Mouse (Mus musculus): ENCODE data around the gene Tmem95. TPM values are rescaled to one million over a fixed set of nuclear protein-coding genes. Genes with fewer than 3 reads are reported as not detected.

Tmem95 gene
- total and polyA plus RNA-seq, 3 experiments, result not detected

- peaks cover 71% of the 10 kb centered on the region for H3K4me1 ChIP-seq (ENCODE audit: insufficient read depth, low read depth, low read length)
These were observed 23.1 kb downstream of the Tmem95 start for GRCm38 (mm10) chr11:69854680-69855079.

GRCm38 (mm10) chr11:69853994-69854393 is 23.8 kb downstream of the Tmem95 start:
- H3K4me3 ChIP-seq (ENCODE audit: low read depth, low read length), result peak overlapping the region; percentile 67; the same call in 1 of the 2 replicates
- DNase-seq (ENCODE audit: low spot score) (peak; percentile 95), ATAC-seq (ENCODE audit: extremely low read depth, insufficient number of reproducible peaks, low FRiP score, poor library complexity, severe bottlenecking) (peak; percentile 89)

More at GRCm38 (mm10) chr11:69854680-69855079, 23.1 kb downstream of the Tmem95 start:
- TF ChIP-seq TAL1 (conservative IDR thresholded peaks at IDR 0.05; ENCODE audit: low read depth, low read length) (no peak), POLR2AphosphoS5 (IDR thresholded peaks at IDR 0.05; ENCODE audit: insufficient replicate concordance, low read depth, low read length) (no peak), CTCF (IDR thresholded peaks at IDR 0.05; ENCODE audit: low read depth, low read length) (no peak), GATA2 (IDR thresholded peaks at IDR 0.05; ENCODE audit: borderline replicate concordance, low read depth, low read length) (no peak), GATA1 (IDR thresholded peaks at IDR 0.05; ENCODE audit: borderline replicate concordance, low read length) (no peak)
- DNase-seq (ENCODE audit: low spot score) (no peak), ATAC-seq (ENCODE audit: extremely low read depth, insufficient number of reproducible peaks, low FRiP score, poor library complexity, severe bottlenecking) (no peak)
- peak overlapping the region; percentile 59; the same call in 1 of the 2 replicates for H3K4me3 ChIP-seq (ENCODE audit: low read depth, low read length)
- peaks cover 21% of the 10 kb centered on the region for H3K27me3 ChIP-seq (ENCODE audit: insufficient read depth, low read length)
- no peaks in the 10 kb centered on the region for H3K9me3 ChIP-seq (replicated peaks)
- peaks cover 36% of the 10 kb centered on the region for H3K36me3 ChIP-seq (replicated peaks)

GRCm38 (mm10) chr11:69850754-69851153 is 27.1 kb downstream of the Tmem95 start:
- no peak for ATAC-seq (ENCODE audit: extremely low read depth, insufficient number of reproducible peaks, low FRiP score, poor library complexity, severe bottlenecking)
- TF ChIP-seq TAL1 (conservative IDR thresholded peaks at IDR 0.05; ENCODE audit: low read depth, low read length), result no peak
- TF ChIP-seq GATA1 (IDR thresholded peaks at IDR 0.05; ENCODE audit: borderline replicate concordance, low read length), result no peak
- TF ChIP-seq POLR2AphosphoS5 (IDR thresholded peaks at IDR 0.05; ENCODE audit: insufficient replicate concordance, low read depth, low read length), result no peak
- TF ChIP-seq CTCF (IDR thresholded peaks at IDR 0.05; ENCODE audit: low read depth, low read length), result no peak
- TF ChIP-seq GATA2 (IDR thresholded peaks at IDR 0.05; ENCODE audit: borderline replicate concordance, low read depth, low read length), result no peak

More at GRCm38 (mm10) chr11:69853994-69854393, 23.8 kb downstream of the Tmem95 start:
- Histone ChIP-seq H3K36me3 (replicated peaks) (peaks cover 43% of the 10 kb centered on the region), H3K27me3 (ENCODE audit: insufficient read depth, low read length) (peaks cover 18% of the 10 kb centered on the region), H3K9me3 (replicated peaks) (no peaks in the 10 kb centered on the region), H3K4me1 (ENCODE audit: insufficient read depth, low read depth, low read length) (peaks cover 73% of the 10 kb centered on the region)
- TF ChIP-seq TAL1 (conservative IDR thresholded peaks at IDR 0.05; ENCODE audit: low read depth, low read length) (peak; percentile 96), GATA2 (IDR thresholded peaks at IDR 0.05; ENCODE audit: borderline replicate concordance, low read depth, low read length) (no peak)

GRCm38 (mm10) chr11:69849884-69850283 is 27.9 kb downstream of the Tmem95 start:
- DNase-seq (ENCODE audit: low spot score) (no peak), ATAC-seq (ENCODE audit: extremely low read depth, insufficient number of reproducible peaks, low FRiP score, poor library complexity, severe bottlenecking) (no peak)
- Histone ChIP-seq H3K9me3 (replicated peaks) (no peaks in the 10 kb centered on the region), H3K36me3 (replicated peaks) (peaks cover 61% of the 10 kb centered on the region), H3K4me3 (ENCODE audit: low read depth, low read length) (no peak overlapping the region), H3K4me1 (ENCODE audit: insufficient read depth, low read depth, low read length) (peaks cover 88% of the 10 kb centered on the region), H3K27me3 (ENCODE audit: insufficient read depth, low read length) (no peaks in the 10 kb centered on the region)
- no peak for TF ChIP-seq POLR2AphosphoS5 (IDR thresholded peaks at IDR 0.05; ENCODE audit: insufficient replicate concordance, low read depth, low read length)
- no peak for TF ChIP-seq TAL1 (conservative IDR thresholded peaks at IDR 0.05; ENCODE audit: low read depth, low read length)
- TF ChIP-seq CTCF (IDR thresholded peaks at IDR 0.05; ENCODE audit: low read depth, low read length), result no peak
- no peak for TF ChIP-seq GATA1 (IDR thresholded peaks at IDR 0.05; ENCODE audit: borderline replicate concordance, low read length)
- no peak for TF ChIP-seq GATA2 (IDR thresholded peaks at IDR 0.05; ENCODE audit: borderline replicate concordance, low read depth, low read length)

More at GRCm38 (mm10) chr11:69850754-69851153, 27.1 kb downstream of the Tmem95 start:
- Histone ChIP-seq H3K27me3 (ENCODE audit: insufficient read depth, low read length) (no peaks in the 10 kb centered on the region), H3K36me3 (replicated peaks) (peaks cover 61% of the 10 kb centered on the region), H3K4me3 (ENCODE audit: low read depth, low read length) (no peak overlapping the region), H3K4me1 (ENCODE audit: insufficient read depth, low read depth, low read length) (peaks cover 89% of the 10 kb centered on the region), H3K9me3 (replicated peaks) (no peaks in the 10 kb centered on the region)
- no peak for DNase-seq (ENCODE audit: low spot score)

- DNase-seq (ENCODE audit: low spot score) (no peak), ATAC-seq (ENCODE audit: extremely low read depth, insufficient number of reproducible peaks, low FRiP score, poor library complexity, severe bottlenecking) (no peak)
- no peaks in the 10 kb centered on the region for H3K27me3 ChIP-seq (ENCODE audit: insufficient read depth, low read length)
- no peak overlapping the region for H3K4me3 ChIP-seq (ENCODE audit: low read depth, low read length)
- peaks cover 61% of the 10 kb centered on the region for H3K36me3 ChIP-seq (replicated peaks)
- H3K4me1 ChIP-seq (ENCODE audit: insufficient read depth, low read depth, low read length), result peaks cover 80% of the 10 kb centered on the region
- TF ChIP-seq GATA1 (IDR thresholded peaks at IDR 0.05; ENCODE audit: borderline replicate concordance, low read length), result no peak
- TF ChIP-seq POLR2AphosphoS5 (IDR thresholded peaks at IDR 0.05; ENCODE audit: insufficient replicate concordance, low read depth, low read length), result no peak
- no peak for TF ChIP-seq CTCF (IDR thresholded peaks at IDR 0.05; ENCODE audit: low read depth, low read length)
- TF ChIP-seq TAL1 (conservative IDR thresholded peaks at IDR 0.05; ENCODE audit: low read depth, low read length), result no peak
- TF ChIP-seq GATA2 (IDR thresholded peaks at IDR 0.05; ENCODE audit: borderline replicate concordance, low read depth, low read length), result no peak
- no peaks in the 10 kb centered on the region for H3K9me3 ChIP-seq (replicated peaks)
These were observed 28.7 kb downstream of the Tmem95 start for GRCm38 (mm10) chr11:69849128-69849527.

GRCm38 (mm10) chr11:69848021-69848420 is 29.8 kb downstream of the Tmem95 start:
- Histone ChIP-seq H3K36me3 (replicated peaks) (peaks cover 58% of the 10 kb centered on the region), H3K4me3 (ENCODE audit: low read depth, low read length) (peak overlapping the region; percentile 78; the same call in 1 of the 2 replicates)
- ATAC-seq (ENCODE audit: extremely low read depth, insufficient number of reproducible peaks, low FRiP score, poor library complexity, severe bottlenecking), result no peak

More at GRCm38 (mm10) chr11:69848021-69848420, 29.8 kb downstream of the Tmem95 start:
- no peak for DNase-seq (ENCODE audit: low spot score)
- TF ChIP-seq TAL1 (conservative IDR thresholded peaks at IDR 0.05; ENCODE audit: low read depth, low read length), result no peak
- TF ChIP-seq GATA2 (IDR thresholded peaks at IDR 0.05; ENCODE audit: borderline replicate concordance, low read depth, low read length), result no peak
- no peak for TF ChIP-seq CTCF (IDR thresholded peaks at IDR 0.05; ENCODE audit: low read depth, low read length)
- TF ChIP-seq GATA1 (IDR thresholded peaks at IDR 0.05; ENCODE audit: borderline replicate concordance, low read length), result no peak
- no peak for TF ChIP-seq POLR2AphosphoS5 (IDR thresholded peaks at IDR 0.05; ENCODE audit: insufficient replicate concordance, low read depth, low read length)
- no peaks in the 10 kb centered on the region for H3K9me3 ChIP-seq (replicated peaks)
- peaks cover 72% of the 10 kb centered on the region for H3K4me1 ChIP-seq (ENCODE audit: insufficient read depth, low read depth, low read length)
- no peaks in the 10 kb centered on the region for H3K27me3 ChIP-seq (ENCODE audit: insufficient read depth, low read length)

Data from G1E (cell line).